Mouse (Mus musculus) G1E (cell line): ENCODE results near the gene Ift43. TPM values are rescaled to one million over a fixed set of nuclear protein-coding genes. Genes with fewer than 3 reads are reported as not detected.

Experiments
- ATAC-seq: 2 replicates; pipeline ENCODE4 v1.8.0; 2016; ENCODE audit warnings: mild to moderate bottlenecking; ENCODE audit not compliant: insufficient number of reproducible peaks, poor library complexity, low FRiP score, severe bottlenecking; ENCODE audit errors: extremely low read depth
- DNase-seq: peaks from one replicate; pipeline ENCODE4 v3.0.0; 2012; ENCODE audit warnings: low spot score
- H3K27me3 ChIP-seq: 2 replicates; pipeline ENCODE4 v1.6.1; 2012; ENCODE audit warnings: mild to moderate bottlenecking, low read length, inconsistent platforms; ENCODE audit not compliant: insufficient read depth
- H3K36me3 ChIP-seq: replicated peaks from 2 replicates; pipeline ENCODE3; 2012; ENCODE audit warnings: mild to moderate bottlenecking, inconsistent platforms
- H3K4me1 ChIP-seq: 2 replicates; pipeline ENCODE4 v1.6.1; 2012; ENCODE audit warnings: low read depth, low read length, inconsistent platforms, mixed read lengths; ENCODE audit not compliant: insufficient read depth
- H3K4me3 ChIP-seq: 2 replicates; pipeline ENCODE4 v1.5.1; 2012; ENCODE audit warnings: low read depth, mild to moderate bottlenecking, inconsistent platforms, low read length, moderate library complexity, mixed read lengths
- H3K9me3 ChIP-seq: replicated peaks from 2 replicates; pipeline ENCODE4 v1.6.1; 2012; ENCODE audit warnings: inconsistent platforms
- CTCF ChIP-seq: IDR thresholded peaks from 2 replicates; pipeline ENCODE4 v1.5.1; 2012; ENCODE audit warnings: low read depth, low read length, inconsistent platforms, mixed read lengths
- GATA1 ChIP-seq: IDR thresholded peaks from 2 replicates; pipeline ENCODE4 v1.6.1; 2012; ENCODE audit warnings: borderline replicate concordance, low read length, inconsistent platforms, mixed read lengths
- GATA2 ChIP-seq: IDR thresholded peaks from 2 replicates; pipeline ENCODE4 v1.6.1; 2012; ENCODE audit warnings: low read depth, low read length, inconsistent platforms, borderline replicate concordance
- POLR2AphosphoS5 ChIP-seq: IDR thresholded peaks from 2 replicates; pipeline ENCODE4 v1.6.1; 2012; ENCODE audit warnings: low read depth, low read length, inconsistent platforms; ENCODE audit not compliant: insufficient replicate concordance
- TAL1 ChIP-seq: conservative IDR thresholded peaks from 2 replicates; pipeline ENCODE4 v1.6.1; 2012; ENCODE audit warnings: low read depth, low read length, inconsistent platforms, mixed read lengths
- polyA plus RNA-seq: library from polyadenylated mRNA; stranded (reverse); fragments of >175 nt; gene quantifications from 2 replicates; pipeline ENCODE4 v1.2.3, GENCODE M21; 2012
- total RNA-seq, 2 experiments: library from RNA; stranded (forward) in 1 of 2; stranded (reverse) in 1 of 2; fragments of 200-1000 nt in 1 of 2; fragments of >200 nt in 1 of 2; fragmentation: Nextera tagmentation in 1 of 2; gene quantifications; 2 replicates each; pipeline ENCODE4 v1.2.3; 2014 to 2017

The Ift43 gene
- total and polyA plus RNA-seq, 3 experiments, result 0.09 to 0.93 TPM; not detected in 1

DNA sequence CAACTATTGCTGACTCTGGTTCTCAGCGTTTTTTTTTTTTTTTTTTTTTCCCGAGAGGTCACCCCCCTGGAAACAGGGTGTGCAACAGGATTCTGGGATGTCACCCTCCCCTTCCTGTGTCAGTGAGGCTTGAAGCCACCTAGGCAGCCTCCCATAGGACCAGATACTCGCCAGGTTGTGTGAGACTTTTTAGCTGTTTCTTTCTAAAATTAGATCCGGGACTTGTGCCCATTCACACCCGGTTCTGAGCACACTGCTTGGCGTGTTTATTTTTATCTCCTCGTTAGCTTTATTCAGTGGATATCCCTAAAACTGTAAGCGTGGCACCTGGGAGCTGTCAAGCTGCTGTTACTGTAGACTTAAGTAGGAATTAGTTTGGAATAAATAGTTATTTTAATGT lies 4.2 kb downstream of the Ift43 start:
- Histone ChIP-seq H3K9me3 (no peaks in the 10 kb centered on the region), H3K4me3 (no peak overlapping the region), H3K36me3 (no peaks in the 10 kb centered on the region), H3K27me3 (peaks cover 45% of the 10 kb centered on the region), H3K4me1 (peaks cover 9% of the 10 kb centered on the region)
- TF ChIP-seq GATA1, result no peak
- DNase-seq (no peak), ATAC-seq (no peak)

DNA sequence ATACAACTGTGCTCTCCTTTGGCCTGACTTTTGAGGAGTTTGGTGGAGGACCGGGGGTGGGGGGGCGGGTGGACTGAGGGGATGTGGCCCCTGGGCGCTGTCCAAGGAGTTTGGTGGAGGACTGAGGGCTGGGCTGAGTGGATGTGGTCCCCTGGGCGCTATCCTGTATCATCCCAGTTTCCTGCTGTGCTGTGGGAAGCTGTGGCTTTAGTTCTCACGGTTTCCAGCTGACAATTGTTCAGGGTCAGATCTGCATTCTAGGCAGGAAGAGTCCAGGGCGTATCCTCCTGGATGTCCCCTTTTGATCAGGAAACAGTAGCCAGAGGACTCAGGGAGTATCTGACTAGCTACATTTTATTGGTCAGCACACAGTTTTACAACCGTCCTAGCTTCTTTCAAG lies 5.7 kb downstream of the Ift43 start:
- no peak for ATAC-seq
- no peak for TF ChIP-seq GATA1
- no peak for TF ChIP-seq GATA2
- no peak for TF ChIP-seq CTCF
- TF ChIP-seq POLR2AphosphoS5, result no peak
- Histone ChIP-seq H3K9me3 (no peaks in the 10 kb centered on the region), H3K4me3 (no peak overlapping the region), H3K36me3 (no peaks in the 10 kb centered on the region), H3K27me3 (peaks cover 35% of the 10 kb centered on the region), H3K4me1 (no peaks in the 10 kb centered on the region)
- no peak for DNase-seq

GRCm38 (mm10) chr12:86090764-86091163 lies 8.4 kb downstream of the Ift43 start:
- H3K9me3 ChIP-seq, result no peaks in the 10 kb centered on the region
- TF ChIP-seq GATA1 (no peak), POLR2AphosphoS5 (no peak), CTCF (no peak), TAL1 (no peak), GATA2 (no peak)
- DNase-seq (no peak), ATAC-seq (no peak)
- H3K4me1 ChIP-seq, result no peaks in the 10 kb centered on the region
- peaks cover 21% of the 10 kb centered on the region; the same call in 1 of the 2 replicates for H3K27me3 ChIP-seq
- H3K4me3 ChIP-seq, result no peak overlapping the region
- H3K36me3 ChIP-seq, result no peaks in the 10 kb centered on the region

- ATAC-seq, result no peak
- H3K4me1 ChIP-seq, result no peaks in the 10 kb centered on the region
- TF ChIP-seq GATA1 (no peak), CTCF (no peak), TAL1 (no peak), POLR2AphosphoS5 (no peak), GATA2 (no peak)
- no peak overlapping the region for H3K4me3 ChIP-seq
- no peak for DNase-seq
- no peaks in the 10 kb centered on the region for H3K36me3 ChIP-seq
- H3K9me3 ChIP-seq, result no peaks in the 10 kb centered on the region
- H3K27me3 ChIP-seq, result peaks cover 15% of the 10 kb centered on the region; the same call in 1 of the 2 replicates
Observed at GRCm38 (mm10) chr12:86091601-86092132, 9.3 kb downstream of the Ift43 start.

- no peak for ATAC-seq
- Histone ChIP-seq H3K9me3 (no peaks in the 10 kb centered on the region), H3K4me1 (no peaks in the 10 kb centered on the region), H3K27me3 (peaks cover 12% of the 10 kb centered on the region; the same call in 1 of the 2 replicates), H3K4me3 (no peak overlapping the region), H3K36me3 (no peaks in the 10 kb centered on the region)
- no peak for DNase-seq
- TF ChIP-seq POLR2AphosphoS5, result no peak
- no peak for TF ChIP-seq GATA2
- TF ChIP-seq TAL1, result no peak
- no peak for TF ChIP-seq CTCF
- no peak for TF ChIP-seq GATA1
Observed at GRCm38 (mm10) chr12:86094075-86094474, 11.7 kb downstream of the Ift43 start.

- DNase-seq (no peak), ATAC-seq (no peak)
- Histone ChIP-seq H3K27me3 (peaks cover 15% of the 10 kb centered on the region; the same call in 1 of the 2 replicates), H3K36me3 (no peaks in the 10 kb centered on the region), H3K4me3 (no peak overlapping the region), H3K4me1 (no peaks in the 10 kb centered on the region), H3K9me3 (no peaks in the 10 kb centered on the region)
- TF ChIP-seq GATA1 (no peak), POLR2AphosphoS5 (no peak), CTCF (no peak), GATA2 (no peak), TAL1 (no peak)
Observed at GRCm38 (mm10) chr12:86095806-86096205, 13.5 kb downstream of the Ift43 start.

GRCm38 (mm10) chr12:86097781-86098180 lies 15.4 kb downstream of the Ift43 start:
- TF ChIP-seq GATA1 (no peak), TAL1 (no peak), POLR2AphosphoS5 (no peak), CTCF (no peak), GATA2 (no peak)
- no peaks in the 10 kb centered on the region for H3K9me3 ChIP-seq
- ATAC-seq (no peak), DNase-seq (no peak)
- H3K4me1 ChIP-seq, result no peaks in the 10 kb centered on the region
- H3K36me3 ChIP-seq, result no peaks in the 10 kb centered on the region
- H3K4me3 ChIP-seq, result no peak overlapping the region
- peaks cover 20% of the 10 kb centered on the region for H3K27me3 ChIP-seq
